Mouse (Mus musculus): ENCODE results near the gene Tbx2.

The Tbx2 gene

DNA sequence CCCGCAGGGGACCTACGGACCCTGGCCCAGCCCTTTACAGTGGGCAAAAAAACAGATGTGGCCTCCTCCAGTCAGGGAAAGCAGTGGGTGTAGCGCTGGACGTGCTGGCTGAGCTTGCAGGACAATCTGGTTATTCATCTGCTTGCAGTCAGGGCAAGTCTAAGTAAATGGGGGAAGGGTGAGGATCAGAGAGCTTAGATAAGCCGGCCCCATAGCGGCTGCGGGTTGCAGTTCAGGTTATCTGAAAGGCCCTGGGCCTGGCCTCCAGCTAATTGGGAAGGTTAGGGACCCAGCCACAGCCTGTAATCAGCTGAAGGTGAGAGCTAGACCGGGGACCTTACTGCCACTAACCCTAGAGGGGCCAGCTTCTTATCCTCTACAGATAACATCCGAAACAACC, 5.0 kb upstream of the Tbx2 start:
- DNase-seq: peak; percentile 75

DNA sequence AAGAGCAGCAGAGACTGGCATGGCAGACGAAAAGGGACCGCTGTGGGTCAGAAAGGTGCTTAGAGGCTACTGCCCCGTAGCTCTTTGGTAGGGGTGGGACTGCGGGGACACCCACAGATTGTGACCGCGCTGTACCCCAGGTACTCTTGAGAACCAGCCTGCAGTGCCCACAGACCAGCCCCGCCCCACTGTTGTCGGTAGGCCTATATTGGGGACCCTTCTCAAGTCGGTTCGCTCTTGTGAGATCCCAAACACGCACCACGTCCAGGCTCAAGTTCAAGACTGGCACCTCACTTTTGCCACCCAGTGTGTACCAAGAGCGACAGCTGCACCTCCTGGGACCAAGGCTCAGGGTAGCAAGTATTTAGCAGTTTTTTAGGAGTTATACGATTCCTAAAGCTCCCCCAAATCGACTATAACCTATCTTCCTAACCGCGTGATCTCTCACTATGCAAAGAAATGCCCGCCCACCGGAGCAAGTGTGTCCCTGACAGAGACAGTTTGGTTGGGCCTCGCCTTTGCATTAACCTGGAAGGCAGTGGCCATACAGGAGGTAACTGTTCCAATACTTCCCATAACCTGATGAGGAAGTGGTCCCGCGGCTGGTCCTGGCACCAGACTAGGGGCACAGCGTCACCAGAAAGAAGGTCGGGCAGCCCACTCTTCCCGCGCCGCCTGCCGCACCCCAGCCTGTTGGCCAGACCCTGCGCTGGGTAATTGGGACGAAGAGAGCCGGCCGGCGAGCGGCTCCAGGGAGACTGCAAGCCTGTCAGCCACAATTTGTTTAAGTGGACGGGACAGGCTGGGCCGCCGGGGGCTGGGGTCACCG, 3.4 kb upstream of the Tbx2 start:
- DNase-seq: no peak

DNA sequence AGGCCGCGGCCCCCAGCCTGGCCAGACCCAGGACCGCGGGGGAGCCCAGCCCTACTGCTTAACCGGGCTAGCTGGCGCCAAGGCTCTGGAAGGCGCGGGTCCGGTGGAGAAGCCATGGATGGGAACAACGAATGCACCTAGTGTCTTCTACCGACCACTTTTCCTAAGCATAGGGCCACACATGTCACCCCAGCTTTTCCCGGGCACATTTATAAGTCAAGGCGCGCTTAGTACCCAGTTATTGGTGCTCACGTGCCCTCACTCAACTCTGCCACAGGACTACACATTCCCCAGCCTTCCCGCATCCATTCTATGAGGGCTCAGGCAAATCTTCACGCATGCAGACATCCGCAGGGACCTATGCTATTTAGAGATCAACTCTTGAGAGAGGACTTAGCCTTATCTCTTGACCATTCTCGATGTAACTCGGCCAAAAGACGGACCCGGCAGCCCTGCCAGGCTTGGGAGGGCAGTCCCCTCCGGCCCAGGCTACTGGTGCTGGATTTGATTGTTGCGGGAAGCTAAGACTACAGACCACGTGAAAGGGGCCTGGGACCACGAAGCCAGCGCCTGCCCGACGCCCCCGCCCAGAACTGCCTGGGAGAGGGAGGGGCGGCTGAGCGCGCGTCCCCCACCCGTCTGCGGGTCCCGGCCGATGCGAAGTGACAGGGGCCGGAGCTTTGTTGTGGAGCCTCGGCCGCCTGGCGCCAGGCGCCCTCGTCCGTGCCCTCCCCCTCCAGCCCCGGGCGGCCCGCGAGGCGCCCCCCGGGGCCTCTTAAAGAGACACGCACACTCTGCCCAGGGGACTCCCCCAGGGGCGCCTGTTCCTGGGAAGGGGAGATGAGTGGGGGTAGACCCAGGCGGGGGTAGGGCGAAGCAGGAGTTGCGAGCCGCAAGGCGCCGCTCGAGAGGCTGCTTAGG, 2.6 kb upstream of the Tbx2 start:
- no peak for DNase-seq

DNA sequence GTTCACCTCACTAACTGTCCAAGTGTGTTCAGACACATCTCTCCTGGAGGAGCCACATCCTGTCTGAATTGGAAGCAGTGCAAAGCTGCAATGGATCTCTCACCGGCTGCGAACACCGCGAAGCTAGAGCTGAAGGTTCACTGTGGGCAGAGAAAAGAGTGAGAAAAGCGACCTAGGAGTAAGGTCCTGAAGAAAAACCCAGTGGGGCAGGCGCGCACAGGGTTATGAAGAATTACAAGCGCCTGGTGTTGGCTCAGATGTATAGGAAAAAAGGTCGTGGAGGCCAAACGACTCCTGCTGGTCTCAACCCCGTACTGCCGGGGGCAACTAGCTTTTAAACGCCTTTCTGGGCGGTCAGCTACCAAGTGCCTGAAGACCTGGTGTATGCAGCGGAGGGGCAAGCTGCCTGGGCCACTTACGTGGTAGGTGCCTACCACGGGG, 1.4 kb upstream of the Tbx2 start:
- no peak for DNase-seq

DNA sequence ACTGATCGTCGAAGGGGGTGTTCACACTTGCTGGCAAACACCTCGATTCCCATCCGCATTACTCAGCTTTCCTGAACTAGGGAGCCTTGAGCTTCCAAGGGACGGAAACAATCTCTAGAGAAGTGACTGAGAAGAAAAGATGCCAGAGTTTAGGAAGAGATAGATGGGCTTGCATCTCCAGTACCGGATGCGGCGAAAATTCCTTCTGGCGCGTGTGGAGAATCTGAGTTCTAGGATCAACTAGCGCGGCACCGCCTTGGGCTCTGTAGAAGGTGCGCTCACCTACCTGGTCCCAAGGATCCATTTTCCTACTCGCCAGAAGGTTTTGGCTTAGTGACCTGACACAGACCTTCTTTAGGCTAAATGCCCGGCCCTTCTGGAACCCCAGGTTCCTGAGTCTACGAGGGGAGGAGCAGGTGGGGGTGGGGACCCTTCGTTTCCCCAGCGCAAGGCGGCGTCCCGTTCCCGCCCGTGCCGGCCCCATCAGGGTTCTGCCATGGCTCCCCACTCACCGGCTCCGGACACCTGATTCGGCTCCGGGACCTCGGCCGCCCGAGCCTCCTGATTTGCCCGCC, 608 bp upstream of the Tbx2 start:
- no peak for DNase-seq

DNA sequence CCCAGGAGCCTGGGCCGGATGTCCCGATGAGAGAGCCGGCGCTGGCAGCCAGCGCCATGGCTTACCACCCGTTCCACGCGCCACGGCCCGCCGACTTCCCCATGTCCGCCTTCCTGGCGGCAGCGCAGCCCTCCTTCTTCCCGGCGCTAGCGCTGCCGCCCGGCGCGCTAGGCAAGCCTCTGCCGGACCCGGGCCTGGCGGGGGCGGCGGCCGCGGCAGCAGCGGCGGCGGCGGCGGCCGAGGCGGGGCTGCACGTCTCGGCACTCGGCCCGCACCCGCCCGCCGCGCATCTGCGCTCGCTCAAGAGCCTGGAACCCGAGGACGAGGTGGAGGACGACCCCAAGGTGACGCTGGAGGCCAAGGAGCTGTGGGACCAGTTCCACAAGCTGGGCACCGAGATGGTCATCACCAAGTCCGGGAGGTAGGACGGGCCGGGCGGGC, 750 bp downstream of the Tbx2 start:
- no peak for DNase-seq

DNA sequence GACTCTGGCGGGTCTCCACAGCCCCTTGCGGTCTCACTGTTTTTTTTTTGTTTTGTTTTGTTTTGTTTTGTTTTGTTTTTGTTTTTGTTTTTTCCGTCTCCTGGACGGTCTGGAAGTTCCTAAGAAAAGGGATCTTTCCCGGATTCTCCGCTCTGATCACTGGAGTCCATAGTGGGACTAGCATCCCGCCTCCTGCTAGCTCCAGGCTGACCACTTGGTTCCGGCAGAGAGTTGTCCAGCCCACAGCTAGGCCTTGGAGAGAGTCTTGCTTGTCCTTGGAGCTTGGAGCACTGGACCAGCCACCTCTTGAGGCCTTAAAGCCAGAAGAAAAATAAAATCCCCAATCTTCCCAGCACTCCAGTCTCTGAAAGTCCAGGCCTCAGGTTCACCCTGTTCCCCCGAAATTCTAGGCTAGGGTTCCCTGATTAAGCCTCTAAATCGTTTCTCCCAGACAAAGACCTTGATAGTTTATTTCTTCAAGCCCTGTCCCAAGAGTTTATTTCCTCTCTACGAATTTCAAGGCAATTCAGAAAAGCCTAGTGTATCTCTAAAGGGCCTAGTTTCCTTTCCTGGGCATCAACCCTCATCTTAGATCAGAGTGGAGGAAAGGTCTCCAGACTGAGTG, 1.5 kb downstream of the Tbx2 start:
- no peak for DNase-seq

DNA sequence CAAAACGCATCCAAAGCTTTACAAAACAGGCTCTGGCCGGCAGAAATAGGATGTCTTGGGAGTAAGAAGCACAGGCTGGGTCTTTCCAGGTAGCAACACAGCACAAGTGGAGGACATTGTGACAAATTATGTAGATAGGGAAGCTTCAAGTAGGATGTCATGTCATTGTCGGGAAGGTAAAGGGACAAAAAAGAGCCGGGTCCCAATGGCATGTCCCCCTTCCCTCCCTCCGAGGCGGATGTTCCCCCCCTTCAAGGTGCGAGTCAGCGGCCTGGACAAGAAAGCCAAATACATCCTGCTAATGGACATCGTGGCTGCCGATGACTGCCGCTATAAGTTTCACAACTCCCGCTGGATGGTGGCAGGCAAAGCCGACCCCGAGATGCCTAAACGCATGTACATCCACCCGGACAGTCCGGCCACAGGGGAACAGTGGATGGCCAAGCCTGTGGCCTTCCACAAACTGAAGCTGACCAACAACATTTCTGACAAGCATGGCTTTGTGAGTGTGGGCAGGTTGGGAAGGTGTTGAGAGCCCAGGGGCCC, 2.1 kb downstream of the Tbx2 start:
- no peak for DNase-seq

DNA sequence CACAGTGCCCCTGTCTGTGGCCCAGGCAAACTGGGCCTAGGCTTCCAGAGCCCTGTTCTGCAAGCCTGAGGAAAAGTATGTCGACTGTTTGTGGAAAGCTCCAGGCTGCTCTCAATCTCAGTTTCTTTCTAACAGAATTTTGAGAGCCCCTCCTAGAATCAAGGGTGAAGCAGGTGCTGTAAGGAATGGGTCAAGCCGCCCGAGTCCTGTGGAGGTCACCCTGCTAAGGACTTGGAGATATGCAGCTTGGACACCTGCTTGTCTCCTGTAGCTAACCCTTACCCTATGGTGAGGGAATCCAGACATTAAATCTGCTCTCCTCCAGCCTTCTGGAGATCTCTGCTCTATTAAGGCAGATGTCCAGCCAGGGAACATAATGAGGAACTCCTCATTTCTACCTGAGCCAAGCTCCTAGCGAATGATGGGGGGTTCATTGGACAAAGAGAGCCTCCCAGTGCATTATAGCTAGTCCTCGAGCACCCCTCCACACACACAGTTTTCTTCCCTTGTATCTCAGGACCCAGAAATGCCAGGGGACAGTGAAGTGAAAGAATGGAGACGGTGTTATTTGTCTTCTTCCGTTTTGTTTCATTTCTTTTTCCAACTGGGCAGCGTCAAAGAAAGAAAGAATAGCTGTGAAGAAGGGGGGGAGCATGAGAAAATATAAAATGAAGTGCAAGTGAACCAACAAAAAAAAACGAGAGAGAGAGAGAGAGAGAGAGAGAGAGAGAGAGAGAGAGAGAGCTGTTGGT, 2.8 kb downstream of the Tbx2 start:
- no peak for DNase-seq

DNA sequence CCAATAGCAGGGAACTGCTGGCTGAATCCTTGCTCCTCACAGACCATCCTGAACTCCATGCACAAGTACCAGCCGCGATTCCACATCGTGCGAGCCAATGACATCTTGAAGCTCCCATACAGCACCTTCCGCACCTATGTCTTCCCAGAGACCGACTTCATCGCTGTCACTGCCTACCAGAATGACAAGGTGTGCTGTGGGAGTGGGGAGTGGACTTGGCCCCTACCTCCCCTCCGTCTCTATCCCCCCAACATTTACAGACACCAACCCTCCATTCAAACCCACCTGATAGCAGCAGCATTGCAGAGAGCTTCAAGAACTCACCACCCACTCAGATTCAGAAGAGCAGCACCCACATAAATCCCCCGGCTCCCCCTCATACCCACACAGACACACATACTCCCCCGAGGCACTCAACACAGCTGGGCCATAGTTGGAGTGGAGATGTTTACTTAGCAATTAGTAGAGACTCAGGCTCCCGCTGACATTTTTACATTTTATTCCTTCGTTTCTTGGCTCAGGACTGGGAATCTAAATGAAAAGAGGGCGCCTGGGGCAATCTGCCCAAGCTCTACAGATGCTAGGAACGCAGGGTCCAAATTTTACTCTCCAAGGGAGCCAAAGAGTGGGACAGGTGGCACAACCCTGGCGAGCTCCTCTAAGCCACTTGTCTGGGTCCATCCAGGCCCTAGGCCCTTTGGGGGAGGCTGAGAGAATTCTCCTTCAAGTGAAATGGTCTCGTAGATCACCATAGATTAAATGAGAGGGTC, 3.6 kb downstream of the Tbx2 start:
- DNase-seq: no peak

DNA sequence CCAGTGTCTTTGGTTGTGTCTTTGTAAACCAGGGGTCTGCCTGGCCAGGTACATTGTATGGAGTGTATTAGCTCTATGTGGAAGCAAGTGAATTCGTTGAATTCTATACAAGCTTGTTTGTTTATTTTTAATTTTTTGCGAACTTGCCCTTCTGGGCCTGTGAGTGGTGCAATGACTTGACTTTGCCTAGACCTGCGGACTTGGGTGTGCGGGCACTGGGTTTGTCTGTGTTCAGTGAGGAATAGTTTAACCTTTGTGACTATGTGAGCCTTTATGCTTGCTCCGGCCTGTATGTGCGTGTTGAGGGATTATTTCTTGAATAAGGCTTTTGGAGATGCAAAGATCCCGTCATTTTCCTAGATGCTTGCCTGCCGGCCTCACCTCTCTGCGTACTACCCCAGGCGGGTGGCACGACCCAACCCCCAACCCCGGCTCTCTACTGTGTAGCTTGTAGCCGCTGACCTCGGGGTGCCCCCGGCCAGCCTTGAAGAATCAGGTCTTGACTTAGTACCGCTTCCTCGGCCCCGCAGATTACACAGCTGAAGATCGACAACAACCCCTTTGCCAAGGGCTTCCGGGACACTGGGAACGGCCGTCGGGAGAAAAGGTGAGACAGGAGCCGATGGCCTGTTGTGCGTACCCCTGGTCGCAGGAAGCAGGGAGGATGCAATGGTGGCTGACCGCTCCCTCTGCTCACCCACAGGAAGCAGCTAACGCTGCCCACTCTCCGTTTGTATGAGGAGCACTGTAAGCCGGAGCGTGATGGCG, 4.4 kb downstream of the Tbx2 start:
- no peak for DNase-seq

DNA sequence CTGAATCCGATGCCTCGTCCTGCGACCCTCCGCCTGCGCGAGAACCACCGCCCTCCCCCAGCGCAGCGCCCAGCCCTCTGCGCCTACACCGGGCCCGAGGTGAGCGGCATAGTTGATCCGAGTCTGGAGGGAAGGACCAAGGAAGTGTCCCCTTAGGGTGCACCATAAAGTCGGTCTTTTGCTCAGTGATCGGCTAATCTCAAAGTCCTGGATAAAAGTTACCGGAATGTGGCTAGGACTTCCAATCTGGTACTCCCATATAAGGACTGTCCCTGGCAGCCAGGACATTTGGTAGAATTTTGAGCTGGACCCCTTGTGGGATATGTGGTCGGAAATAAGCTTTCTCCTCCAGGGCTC, 4.9 kb downstream of the Tbx2 start:
- no peak for DNase-seq

DNA sequence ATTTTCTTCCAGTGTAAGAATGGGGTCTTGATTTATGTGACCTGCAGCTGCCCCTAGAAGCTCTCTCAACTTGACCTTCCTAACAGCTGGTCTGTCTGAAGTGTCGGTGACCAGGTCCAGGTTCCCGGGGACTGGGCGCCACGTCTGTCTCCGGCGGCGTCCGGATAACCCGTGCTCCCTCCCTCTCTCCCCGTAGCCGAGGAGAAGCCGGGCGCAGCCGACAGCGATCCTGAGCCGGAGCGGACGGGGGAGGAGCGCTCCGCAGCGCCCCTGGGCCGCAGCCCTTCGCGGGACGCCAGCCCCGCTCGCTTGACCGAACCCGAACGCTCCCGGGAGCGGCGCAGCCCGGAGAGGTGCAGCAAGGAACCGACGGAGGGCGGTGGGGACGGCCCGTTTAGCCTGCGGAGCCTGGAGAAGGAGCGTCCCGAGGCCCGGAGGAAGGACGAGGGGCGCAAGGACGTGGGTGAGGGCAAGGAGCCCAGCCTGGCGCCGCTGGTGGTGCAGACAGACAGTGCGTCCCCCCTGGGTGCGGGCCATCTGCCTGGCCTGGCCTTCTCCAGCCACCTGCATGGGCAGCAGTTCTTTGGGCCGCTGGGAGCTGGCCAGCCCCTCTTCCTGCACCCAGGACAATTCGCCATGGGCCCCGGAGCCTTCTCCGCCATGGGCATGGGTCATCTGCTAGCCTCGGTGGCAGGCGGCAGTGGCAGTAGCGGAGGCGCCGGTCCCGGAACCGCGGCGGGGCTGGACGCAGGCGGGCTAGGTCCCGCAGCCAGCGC, 5.5 kb downstream of the Tbx2 start:
- DNase-seq: no peak

DNA sequence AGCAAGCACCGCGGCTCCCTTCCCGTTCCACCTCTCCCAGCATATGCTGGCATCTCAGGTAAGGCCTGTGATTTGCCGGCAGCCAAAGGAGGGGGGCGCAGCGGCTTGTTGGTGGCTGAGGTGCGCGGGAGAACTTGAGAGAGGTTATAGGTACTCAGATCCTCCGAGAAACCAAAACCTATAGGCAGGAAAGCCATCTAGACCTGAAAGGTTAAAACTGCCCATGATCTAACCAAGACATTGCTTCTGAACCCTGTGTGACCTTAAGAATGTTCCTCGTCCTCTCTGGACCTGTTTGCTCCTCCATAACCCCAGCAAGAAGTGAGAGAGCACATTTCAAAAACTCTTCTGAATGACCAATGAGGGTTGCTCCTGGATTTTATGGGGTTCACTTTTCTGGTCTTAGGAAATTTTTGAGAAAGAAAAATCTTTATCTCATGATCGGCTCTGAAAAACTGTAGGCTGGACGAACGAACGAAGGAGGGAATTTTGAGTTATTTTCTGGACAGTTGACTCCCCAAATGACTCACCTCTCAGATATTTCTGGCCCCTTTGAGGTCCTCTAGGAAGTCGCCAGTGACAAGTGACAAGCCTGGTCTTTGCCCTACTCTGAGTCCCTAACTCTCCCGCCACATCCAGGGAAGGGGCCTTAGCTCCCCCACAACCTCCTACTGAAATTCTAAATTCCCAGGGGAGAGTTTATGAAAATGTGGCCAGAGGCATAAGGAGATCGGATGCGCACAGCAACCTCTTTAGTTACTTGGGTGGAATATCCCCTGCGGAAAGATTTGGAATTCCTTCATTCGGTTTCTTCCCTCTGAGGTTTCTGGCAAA, 6.3 kb downstream of the Tbx2 start:
- no peak for DNase-seq

DNA sequence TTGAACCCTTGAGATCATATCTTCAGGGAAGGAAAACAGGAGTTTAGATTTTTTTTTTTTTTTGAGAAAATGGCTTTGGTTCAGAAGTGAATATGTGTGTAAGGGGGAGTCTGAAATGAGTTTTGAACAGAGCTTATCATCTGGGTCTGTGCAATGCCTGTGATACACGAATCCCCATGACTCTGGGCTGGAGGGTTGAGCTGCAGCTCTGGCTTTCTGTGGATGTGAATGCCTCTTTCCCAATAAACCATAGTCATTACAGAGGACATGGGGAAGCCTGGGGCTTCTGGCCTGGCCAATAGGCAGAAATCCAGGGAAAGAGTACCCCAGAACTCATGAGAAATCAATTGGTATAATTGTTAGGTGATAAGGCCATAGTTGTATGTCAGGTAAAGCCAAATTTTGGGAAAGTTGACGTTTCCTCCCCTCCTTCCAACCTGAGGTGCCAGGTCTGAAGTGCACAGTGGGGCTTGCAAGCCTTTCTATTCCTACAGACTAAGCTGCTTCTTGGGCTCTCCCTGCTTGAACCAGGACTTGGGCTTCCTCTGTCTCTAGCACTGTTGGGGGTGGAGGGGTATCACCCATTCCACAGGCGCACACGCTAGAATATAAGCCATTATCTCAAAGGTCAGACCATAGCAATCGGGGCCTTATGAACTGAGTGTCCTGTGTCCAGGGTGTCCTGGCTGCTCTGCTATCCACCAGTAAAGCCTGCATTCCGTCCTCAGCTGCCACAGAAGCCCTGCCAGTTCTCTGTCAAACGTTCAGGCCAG, 7.1 kb downstream of the Tbx2 start:
- DNase-seq: no peak

DNA sequence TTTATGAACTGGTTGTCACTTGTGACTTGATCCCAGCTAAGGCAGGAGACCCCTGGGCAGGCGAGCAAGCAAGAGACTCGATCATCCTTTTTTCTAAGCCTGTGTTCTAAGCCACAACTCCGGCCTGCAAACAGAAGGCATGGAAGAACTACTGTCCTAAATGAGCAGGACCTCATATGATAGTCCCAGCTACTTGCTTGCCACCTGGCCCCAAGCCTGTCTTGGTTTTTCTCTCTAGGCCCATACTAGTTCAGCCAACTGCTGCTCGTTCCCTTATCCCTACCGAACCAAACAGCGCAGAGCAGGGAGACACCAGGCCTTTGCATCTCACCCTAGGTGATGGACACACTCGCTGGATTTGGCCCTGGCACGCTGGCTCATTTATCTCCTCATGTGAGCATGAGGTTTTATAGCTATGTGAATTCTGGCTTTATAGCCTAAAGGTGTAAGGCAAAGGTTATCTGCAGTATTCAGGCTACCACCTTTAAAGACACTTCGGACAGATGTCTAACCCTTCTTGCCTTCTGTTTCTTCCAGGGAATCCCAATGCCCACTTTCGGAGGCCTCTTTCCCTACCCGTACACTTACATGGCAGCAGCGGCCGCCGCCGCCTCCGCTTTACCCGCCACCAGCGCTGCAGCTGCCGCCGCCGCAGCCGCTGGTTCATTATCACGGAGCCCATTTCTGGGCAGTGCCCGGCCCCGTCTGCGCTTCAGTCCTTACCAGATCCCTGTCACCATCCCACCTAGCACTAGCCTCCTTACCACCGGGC, 7.9 kb downstream of the Tbx2 start:
- no peak for DNase-seq

DNA sequence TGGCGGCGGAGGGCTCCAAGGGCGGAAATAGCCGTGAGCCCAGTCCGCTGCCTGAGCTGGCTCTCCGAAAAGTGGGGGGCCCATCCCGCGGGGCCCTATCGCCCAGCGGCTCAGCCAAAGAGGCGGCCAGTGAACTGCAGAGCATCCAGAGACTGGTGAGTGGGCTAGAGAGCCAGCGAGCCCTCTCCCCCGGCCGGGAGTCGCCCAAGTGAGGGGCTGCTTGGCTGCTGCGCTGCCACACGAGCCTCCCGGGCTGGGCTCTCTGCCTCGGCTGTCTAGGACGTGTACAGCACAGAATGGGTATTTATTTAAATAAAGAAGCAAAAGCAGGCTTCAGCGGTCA, 8.4 kb downstream of the Tbx2 start:
- DNase-seq: no peak
